ENCODE assay signal across 9 mouse cellular contexts in the genomic region with DNA sequence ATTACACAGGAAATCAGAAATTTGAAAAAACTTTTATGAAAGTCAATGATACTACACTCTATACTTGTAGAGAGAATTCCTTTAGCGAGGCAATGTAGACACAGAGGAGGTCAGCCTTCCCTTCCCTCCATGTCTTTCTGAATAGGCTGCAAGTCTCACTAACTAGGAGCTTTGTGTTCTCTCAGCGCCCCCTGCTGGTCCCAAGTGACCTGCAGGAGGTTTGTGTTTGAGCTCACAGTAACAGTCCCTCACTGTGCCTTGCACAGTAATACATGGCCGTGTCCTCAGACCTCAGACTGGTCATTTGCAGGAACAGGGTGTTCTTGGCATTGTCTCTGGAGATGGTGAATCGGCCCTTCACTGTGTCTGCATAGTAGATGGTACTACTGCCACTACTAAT.
A peak's percentile ranks its signal among the peaks of the same experiment; 100 is the strongest.
DNase-seq lines count a peak whose midpoint lies in the region; ATAC-seq and TF ChIP-seq lines count a peak whose summit lies in the region.
"Had no signal": no experiment of that assay in that cellular context is flagged by ENCODE, and none has a peak within 500 bp of the region (broad histone marks: within the 10 kb centered on the region; RNA-seq: fewer than 3 reads in every experiment).

No protein-coding gene starts in this region.

- DNase-seq in hindbrain, embryonic 11.5 days (ENCODE audit: low spot score): peak; percentile 18
- DNase-seq in spleen, adult 2 months (ENCODE audit: low read depth in 1 of 2, low spot score in 2 of 2): peak in 1 of 2 experiments; percentile 14
- DNase-seq in spleen, adult 12 weeks (ENCODE audit: low spot score): no peak
- peak; percentile 53 to 54 for DNase-seq in kidney, postnatal 4 days
- DNase-seq in adipocyte (ENCODE audit: low spot score): no peak
- no peak for DNase-seq in left cerebral cortex, postnatal 4 days

- no peak overlapping the region for H3K27ac ChIP-seq in hindbrain, embryonic 11.5 days (ENCODE audit: low read depth, low read length)
- H3K27ac ChIP-seq in hindbrain, embryonic 16.5 days (ENCODE audit: low read depth, low read length): no peak overlapping the region
- no peak overlapping the region for H3K27ac ChIP-seq in spleen, adult 2 months (ENCODE audit: insufficient read depth, low read length)
- no peak overlapping the region for H3K27ac ChIP-seq in bone marrow macrophage, adult 2 months (ENCODE audit: insufficient read depth, low read depth, low read length)

- no peaks in the 10 kb centered on the region for H3K4me1 ChIP-seq in hindbrain, embryonic 11.5 days (replicated peaks; ENCODE audit: control insufficient read depth, insufficient read depth, low read length)
- no peaks in the 10 kb centered on the region for H3K4me1 ChIP-seq in hindbrain, embryonic 16.5 days (ENCODE audit: control insufficient read depth, insufficient read depth, low read depth, low read length)
- H3K4me1 ChIP-seq in spleen, adult 2 months (ENCODE audit: control insufficient read depth, insufficient read depth, insufficient read length): no peaks in the 10 kb centered on the region
- no peaks in the 10 kb centered on the region for H3K4me1 ChIP-seq in bone marrow macrophage, adult 2 months (ENCODE audit: control insufficient read depth, insufficient read depth, low read length)

- no peak overlapping the region for H3K4me3 ChIP-seq in hindbrain, embryonic 11.5 days (ENCODE audit: low read depth, low read length)
- H3K4me3 ChIP-seq in hindbrain, embryonic 16.5 days (ENCODE audit: low read length): no peak overlapping the region
- H3K4me3 ChIP-seq in spleen, adult 2 months (ENCODE audit: extremely low read depth, insufficient read depth, insufficient read length): no peak overlapping the region
- no peak overlapping the region for H3K4me3 ChIP-seq in bone marrow macrophage, adult 2 months (ENCODE audit: insufficient read depth, low read length)
- H3K4me3 ChIP-seq: myocyte had no signal

- H3K36me3 ChIP-seq in hindbrain, embryonic 11.5 days (ENCODE audit: control insufficient read depth, insufficient read depth, low read length): no peaks in the 10 kb centered on the region
- no peaks in the 10 kb centered on the region for H3K36me3 ChIP-seq in hindbrain, embryonic 16.5 days (ENCODE audit: control insufficient read depth, insufficient read depth, low read length)
- no peaks in the 10 kb centered on the region for H3K36me3 ChIP-seq in spleen, adult 2 months (ENCODE audit: control insufficient read depth, insufficient read depth, low read length)

- ATAC-seq in hindbrain, embryonic 11.5 days (ENCODE audit: low FRiP score): no peak
- ATAC-seq in hindbrain, embryonic 16.5 days: no peak

- no peaks in the 10 kb centered on the region for H3K27me3 ChIP-seq in hindbrain, embryonic 11.5 days (ENCODE audit: control insufficient read depth, insufficient read depth, low read length)
- H3K27me3 ChIP-seq in hindbrain, embryonic 16.5 days (replicated peaks; ENCODE audit: control insufficient read depth, insufficient read depth, low read length): no peaks in the 10 kb centered on the region
- H3K27me3 ChIP-seq in spleen, adult 2 months (ENCODE audit: control insufficient read depth, insufficient read depth, low read length): no peaks in the 10 kb centered on the region

- no peak for TF ChIP-seq POLR2A in spleen, adult 2 months (IDR thresholded peaks at IDR 0.05; ENCODE audit: low read depth, low read length)
- no peak for TF ChIP-seq POLR2A in bone marrow macrophage, adult 2 months (IDR thresholded peaks at IDR 0.05; ENCODE audit: borderline replicate concordance, low read depth, low read length)

- H3K9me3 ChIP-seq in hindbrain, embryonic 11.5 days (ENCODE audit: control insufficient read depth, low read length): 0 out of 2 replicates have a peak, but pooled peaks cover 7% of the 10 kb centered on the region
- peaks cover 11% of the 10 kb centered on the region for H3K9me3 ChIP-seq in hindbrain, embryonic 16.5 days (ENCODE audit: control insufficient read depth, low read length)

- H3K9ac ChIP-seq in hindbrain, embryonic 11.5 days (ENCODE audit: low read depth, low read length): no peak overlapping the region
- no peak overlapping the region for H3K9ac ChIP-seq in hindbrain, embryonic 16.5 days (ENCODE audit: low read depth, low read length)

- peak; percentile 39; the same call in 1 of the 2 replicates for TF ChIP-seq CTCF in spleen, adult 2 months (IDR thresholded peaks at IDR 0.05; ENCODE audit: extremely low read depth, insufficient read depth, insufficient read length, insufficient replicate concordance)
- TF ChIP-seq CTCF in bone marrow macrophage, adult 2 months (IDR thresholded peaks at IDR 0.05; ENCODE audit: low read depth, low read length): peak; percentile 46

- intact Hi-C loops in left cerebral cortex, postnatal 4 days (cut with DNase I): no loop called here

- H3K4me2 ChIP-seq in hindbrain, embryonic 11.5 days (replicated peaks; ENCODE audit: low read depth, low read length): no peak overlapping the region
- H3K4me2 ChIP-seq in hindbrain, embryonic 16.5 days (ENCODE audit: low read length): no peak overlapping the region

- WGBS in hindbrain, embryonic 11.5 days: 41% methylated on average over 4 of the region's 4 CpGs
- WGBS in hindbrain, embryonic 16.5 days: 48% methylated on average over 4 of the region's 4 CpGs
- WGBS in spleen, adult 2 months: 35% methylated on average over 4 of the region's 4 CpGs

Comparison
In these comparisons a context has a peak if more than half of its experiments do, and no peak if none do; other contexts are left out.
1. DNase-seq: peak in hindbrain, embryonic 11.5 days (single experiment) and kidney, postnatal 4 days (2 of 2); none in spleen, adult 12 weeks (single experiment), adipocyte (single experiment) and left cerebral cortex, postnatal 4 days (single experiment).